Mouse (Mus musculus) embryo, embryonic 10 days (tissue): ENCODE measurements around the gene Olfr350.

ENCODE experiments used
- DNase-seq: peaks from one replicate; pipeline ENCODE4 v3.0.0-alpha.2; 2015; ENCODE audit warnings: low spot score

The Olfr350 gene

GRCm38 (mm10) chr2:36846010-36846409 lies at the start of gene Olfr350:
Gene Olfr350, plus strand, starts transcription at chr2:36846310.
- DNase-seq: no peak

DNA sequence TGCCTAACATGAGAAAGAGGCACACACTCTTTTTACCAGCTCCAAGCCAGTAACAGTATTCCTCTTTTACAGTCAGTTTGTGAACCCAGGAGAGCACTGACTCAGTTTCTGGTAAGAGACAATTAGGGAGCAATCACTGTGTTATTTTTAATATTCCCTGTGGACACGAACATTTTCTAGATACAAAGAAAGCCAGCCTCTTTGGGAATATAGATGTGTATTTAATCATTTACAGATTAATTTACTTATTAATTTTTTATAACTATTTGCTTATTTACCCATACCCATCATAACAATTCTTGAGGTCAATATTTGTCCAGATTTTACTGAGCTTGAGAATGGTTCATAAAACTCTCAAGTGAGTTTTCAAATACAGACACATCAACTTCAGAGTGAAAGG lies 29.2 kb upstream of the Olfr350 start, which contains the start of gene Olfr3:
Gene Olfr3, minus strand, starts transcription at position 101 of the 400 bp plus-strand sequence.
- DNase-seq: no peak

DNA sequence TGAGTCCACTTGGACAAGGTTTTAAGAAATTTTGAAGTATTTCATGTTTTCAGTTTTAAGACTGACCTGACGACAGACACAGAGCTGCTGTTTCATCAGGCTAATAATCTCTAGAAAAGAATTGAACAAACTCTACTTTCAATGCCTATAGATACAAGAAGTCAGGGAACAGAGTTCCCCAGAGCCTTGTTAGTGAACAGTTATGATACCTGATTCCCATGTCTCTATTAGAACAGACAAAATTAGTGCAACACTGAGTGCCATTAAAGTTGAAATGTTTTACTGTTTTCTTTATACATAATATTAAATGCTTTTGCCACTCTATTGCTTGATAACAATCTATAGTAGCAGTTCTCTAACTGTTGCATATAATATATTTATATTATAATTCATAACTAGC lies 16.4 kb downstream of the Olfr350 start, which contains the start of gene Olfr351:
Gene Olfr351, minus strand, starts transcription at position 101 of the 400 bp plus-strand sequence.
- DNase-seq: no peak

GRCm38 (mm10) chr2:36868160-36868559 lies 22.1 kb downstream of the Olfr350 start, which contains the start of gene Olfr352:
Gene Olfr352, plus strand, starts transcription at chr2:36868460.
- no peak for DNase-seq

DNA sequence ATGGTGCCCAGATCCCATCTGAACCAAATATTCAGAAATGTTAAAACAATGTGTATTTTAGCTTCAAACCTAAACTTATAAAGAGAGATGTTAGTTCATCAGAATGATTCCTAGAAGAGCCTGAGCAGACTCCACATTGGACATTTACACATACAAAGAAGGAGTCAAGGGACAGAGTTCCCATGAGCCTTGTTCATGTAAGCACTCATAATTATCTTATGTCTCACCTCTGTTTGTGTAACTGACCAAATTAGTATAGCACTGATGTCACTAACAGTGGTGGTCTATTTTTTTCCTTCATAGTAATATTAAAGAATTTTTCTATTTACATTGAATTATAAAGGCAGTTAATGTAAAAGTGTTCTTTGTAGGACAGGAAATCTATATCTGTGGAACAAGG lies 46.7 kb downstream of the Olfr350 start, which contains the start of gene Olfr353:
Gene Olfr353, minus strand, starts transcription at position 101 of the 400 bp plus-strand sequence.
- no peak for DNase-seq

DNA sequence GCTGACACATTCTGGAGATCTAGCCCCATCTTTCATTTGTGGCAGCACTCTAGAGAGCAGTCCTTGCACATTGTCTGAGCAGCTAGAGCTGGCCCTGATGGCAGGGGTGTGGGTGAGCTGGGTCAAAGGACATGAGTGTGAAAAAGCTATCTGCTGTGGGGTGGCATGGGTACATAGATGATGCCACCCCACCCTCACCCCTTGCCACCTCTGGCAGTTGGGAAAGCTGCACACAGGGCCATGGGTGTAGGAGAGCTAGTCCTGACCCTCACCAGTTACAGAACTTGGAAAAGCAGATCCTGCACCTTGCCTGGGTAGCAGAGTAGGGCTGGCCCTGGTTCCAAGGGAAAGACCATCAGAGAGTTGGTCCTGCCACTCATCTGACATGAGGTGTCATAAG lies 51.0 kb downstream of the Olfr350 start:
- no peak for DNase-seq
